Mouse (Mus musculus): ENCODE measurements around the gene Gja4. TPM values are rescaled to one million over a fixed set of nuclear protein-coding genes. Genes with fewer than 3 reads are reported as not detected.

The Gja4 gene
- total RNA-seq (2014; rRNA removed) (20.8 and 30.8 TPM in 2 replicates), polyA plus RNA-seq (2015; fragmentation: Nextera tagmentation; extraction: Ambion mirVana) (19.4 and 20.5 TPM in 2 replicates)

GRCm38 (mm10) chr4:127313861-127314260, at the start of gene Gja4:
TSS of gene Gja4 (minus strand) at chr4:127314039.
- Histone ChIP-seq H3K27ac (peak within 1 kb of the TSS; percentile 5; the same call in 1 of the 2 replicates), H3K4me3 (ENCODE audit: low read length) (peak within 1 kb of the TSS; percentile 58), H3K4me2 (ENCODE audit: low read depth, low read length) (peak within 1 kb of the TSS; percentile 92), H3K9me3 (ENCODE audit: low read length) (no peaks in the 10 kb centered on the region), H3K9ac (replicated peaks; ENCODE audit: low read length) (peak within 1 kb of the TSS; percentile 70), H3K36me3 (ENCODE audit: insufficient read depth, low read length) (no peaks in the 10 kb centered on the region), H3K4me1 (ENCODE audit: insufficient read depth, low read length) (no peaks in the 10 kb centered on the region), H3K27me3 (ENCODE audit: insufficient read depth, low read length) (no peaks in the 10 kb centered on the region)
- WGBS, result under 1% methylated on average over 25 of the region's 25 CpGs
- peak; percentile 79 for ATAC-seq
- DNase-seq (ENCODE audit: low spot score), result peak; percentile 89
- peak; percentile 66 for TF ChIP-seq CTCF (IDR thresholded peaks at IDR 0.05; ENCODE audit: low read depth)

DNA sequence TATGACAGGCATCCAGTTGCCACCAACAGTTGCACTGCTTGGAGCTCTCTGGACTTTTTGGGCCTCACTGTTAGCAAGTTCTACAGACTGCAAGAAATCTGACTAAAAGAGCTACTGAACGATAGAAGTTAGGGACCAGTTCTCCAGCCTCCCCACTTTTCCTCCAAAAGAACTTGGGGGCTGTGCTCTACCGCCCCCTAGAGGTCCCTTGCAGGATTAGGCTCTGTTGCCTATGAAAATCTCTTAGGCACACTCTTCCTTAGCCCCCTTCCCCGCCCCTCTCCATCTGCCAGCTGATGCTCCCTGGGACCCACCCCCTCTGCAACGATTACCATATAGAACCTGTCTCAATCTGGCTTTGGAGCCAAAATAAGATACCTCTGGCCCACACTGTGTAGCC, 49.5 kb upstream of the Gja4 start:
- H3K36me3 ChIP-seq (ENCODE audit: insufficient read depth, low read length), result no peaks in the 10 kb centered on the region
- H3K27ac ChIP-seq, result no peak overlapping the region
- DNase-seq (ENCODE audit: low spot score) (no peak), ATAC-seq (no peak)
- TF ChIP-seq CTCF (IDR thresholded peaks at IDR 0.05; ENCODE audit: low read depth), result peak; percentile 47
- H3K4me2 ChIP-seq (ENCODE audit: low read depth, low read length), result no peak overlapping the region
- H3K9ac ChIP-seq (replicated peaks; ENCODE audit: low read length), result no peak overlapping the region
- no peaks in the 10 kb centered on the region for H3K9me3 ChIP-seq (ENCODE audit: low read length)
- H3K27me3 ChIP-seq (ENCODE audit: insufficient read depth, low read length), result no peaks in the 10 kb centered on the region
- no peaks in the 10 kb centered on the region for H3K4me1 ChIP-seq (ENCODE audit: insufficient read depth, low read length)
- no peak overlapping the region for H3K4me3 ChIP-seq (ENCODE audit: low read length)
- 59% methylated on average over 4 of the region's 4 CpGs for WGBS

- no peak for TF ChIP-seq CTCF (IDR thresholded peaks at IDR 0.05; ENCODE audit: low read depth)
- WGBS, result 85% methylated on average over 3 of the region's 3 CpGs
- Histone ChIP-seq H3K36me3 (ENCODE audit: insufficient read depth, low read length) (no peaks in the 10 kb centered on the region), H3K4me1 (ENCODE audit: insufficient read depth, low read length) (no peaks in the 10 kb centered on the region), H3K4me2 (ENCODE audit: low read depth, low read length) (no peak overlapping the region), H3K27me3 (ENCODE audit: insufficient read depth, low read length) (no peaks in the 10 kb centered on the region), H3K9ac (replicated peaks; ENCODE audit: low read length) (no peak overlapping the region), H3K4me3 (ENCODE audit: low read length) (no peak overlapping the region), H3K27ac (no peak overlapping the region), H3K9me3 (ENCODE audit: low read length) (no peaks in the 10 kb centered on the region)
- ATAC-seq (no peak), DNase-seq (ENCODE audit: low spot score) (no peak)
Observed at GRCm38 (mm10) chr4:127362520-127362919, 48.7 kb upstream of the Gja4 start.

- DNase-seq (ENCODE audit: low spot score) (no peak), ATAC-seq (no peak)
- no peaks in the 10 kb centered on the region for H3K4me1 ChIP-seq (ENCODE audit: insufficient read depth, low read length)
- H3K36me3 ChIP-seq (ENCODE audit: insufficient read depth, low read length), result no peaks in the 10 kb centered on the region
- no peak within 1 kb of the TSS for H3K4me3 ChIP-seq (ENCODE audit: low read length)
- no peak within 1 kb of the TSS for H3K27ac ChIP-seq
- no peak within 1 kb of the TSS for H3K4me2 ChIP-seq (ENCODE audit: low read depth, low read length)
- H3K9me3 ChIP-seq (ENCODE audit: low read length), result no peaks in the 10 kb centered on the region
- TF ChIP-seq CTCF (IDR thresholded peaks at IDR 0.05; ENCODE audit: low read depth), result no peak
- WGBS, result 39% methylated on average over 5 of the region's 5 CpGs
- no peak within 1 kb of the TSS for H3K9ac ChIP-seq (replicated peaks; ENCODE audit: low read length)
- no peaks in the 10 kb centered on the region for H3K27me3 ChIP-seq (ENCODE audit: insufficient read depth, low read length)
Observed at GRCm38 (mm10) chr4:127358018-127358417, 44.2 kb upstream of the Gja4 start, which contains the start of gene Gjb5. TSS of gene Gjb5 (minus strand) at chr4:127358181.

GRCm38 (mm10) chr4:127354506-127355485, 41.0 kb upstream of the Gja4 start:
- Histone ChIP-seq H3K36me3 (ENCODE audit: insufficient read depth, low read length) (no peaks in the 10 kb centered on the region), H3K27me3 (ENCODE audit: insufficient read depth, low read length) (no peaks in the 10 kb centered on the region), H3K9me3 (ENCODE audit: low read length) (no peaks in the 10 kb centered on the region), H3K9ac (replicated peaks; ENCODE audit: low read length) (no peak overlapping the region), H3K4me2 (ENCODE audit: low read depth, low read length) (no peak overlapping the region), H3K27ac (no peak overlapping the region), H3K4me1 (ENCODE audit: insufficient read depth, low read length) (no peaks in the 10 kb centered on the region), H3K4me3 (ENCODE audit: low read length) (no peak overlapping the region)
- no peak for TF ChIP-seq CTCF (IDR thresholded peaks at IDR 0.05; ENCODE audit: low read depth)
- ATAC-seq, result no peak
- DNase-seq (ENCODE audit: low spot score), result no peak
- WGBS, result 61% methylated on average over 15 of the region's 15 CpGs

GRCm38 (mm10) chr4:127353951-127354438, 40.2 kb upstream of the Gja4 start, which contains the start of gene Gjb4:
TSS of gene Gjb4 (minus strand) at chr4:127354081.
- no peak within 1 kb of the TSS for H3K27ac ChIP-seq
- WGBS, result 35% methylated on average over 8 of the region's 8 CpGs
- H3K9me3 ChIP-seq (ENCODE audit: low read length), result no peaks in the 10 kb centered on the region
- no peak within 1 kb of the TSS for H3K9ac ChIP-seq (replicated peaks; ENCODE audit: low read length)
- ATAC-seq, result no peak
- no peaks in the 10 kb centered on the region for H3K4me1 ChIP-seq (ENCODE audit: insufficient read depth, low read length)
- no peaks in the 10 kb centered on the region for H3K36me3 ChIP-seq (ENCODE audit: insufficient read depth, low read length)
- TF ChIP-seq CTCF (IDR thresholded peaks at IDR 0.05; ENCODE audit: low read depth), result no peak
- H3K4me2 ChIP-seq (ENCODE audit: low read depth, low read length), result no peak within 1 kb of the TSS
- DNase-seq (ENCODE audit: low spot score), result no peak
- no peak within 1 kb of the TSS for H3K4me3 ChIP-seq (ENCODE audit: low read length)
- H3K27me3 ChIP-seq (ENCODE audit: insufficient read depth, low read length), result no peaks in the 10 kb centered on the region
